Mouse (Mus musculus) duodenum, adult 2 months (tissue): ENCODE results near the gene Npr3. TPM values are rescaled to one million over a fixed set of nuclear protein-coding genes. Genes with fewer than 3 reads are reported as not detected.

Experiments
- polyA plus RNA-seq: library from polyadenylated mRNA; depleted of rRNA; stranded (reverse); fragments of >200 nt; gene quantifications from 2 replicates; pipeline ENCODE4 v1.2.3, GENCODE M21; 2012; ENCODE audit warnings: low replicate concordance; rRNA removed

Npr3 gene
- polyA plus RNA-seq, result 0.14 and 0.88 TPM in 2 replicates

GRCm38 (mm10) chr15:11906571-11907531, at the start of gene Npr3:
Gene Npr3 (minus strand): TSS chr15:11907287.

Other genes starting within 250 kb of the Npr3 start
- 0.11 and 0.26 TPM in 2 replicates for gene Sub1, start 89.7 kb upstream of the Npr3 start, polyA plus RNA-seq
- 39.2 and 65.3 TPM in 2 replicates for gene Zfr, start 210.5 kb upstream of the Npr3 start, polyA plus RNA-seq